Mouse (Mus musculus): Measurements from ENCODE around the gene Bpifb9b.
"Not testable (repeated sequence)": the region's sequence is repeated elsewhere in the genome, so short reads cannot be mapped to it uniquely, and the experiment has no call there.

Gene Bpifb9b

DNA sequence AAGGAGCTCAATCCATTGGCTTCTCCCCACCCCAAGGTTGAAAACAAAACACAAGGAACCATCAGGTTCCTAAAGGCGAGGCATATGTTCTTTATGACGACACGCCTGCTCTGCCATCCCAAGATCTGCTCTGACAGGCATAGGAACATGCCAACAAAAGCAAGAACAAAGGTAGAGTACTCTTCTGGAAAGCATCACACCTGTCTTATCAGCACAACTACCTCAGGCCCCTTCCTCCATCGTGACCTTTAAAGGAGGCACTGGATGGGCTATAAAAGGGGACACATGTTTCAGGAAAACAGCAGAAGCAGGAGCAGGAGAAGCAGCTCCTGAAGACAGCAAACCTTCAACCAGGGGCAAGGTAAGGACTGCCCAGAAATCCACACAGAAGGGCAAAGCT, at the start of gene Bpifb9b:
TSS of gene Bpifb9b (plus strand) at position 301 of the 400 bp plus-strand sequence.
- in situ Hi-C loops (cut with MboI, MseI): loop anchor here (5.0 kb wide), 1 partner anchor 50 kb away; the partner anchor contains the start of gene Bpifb9a

DNA sequence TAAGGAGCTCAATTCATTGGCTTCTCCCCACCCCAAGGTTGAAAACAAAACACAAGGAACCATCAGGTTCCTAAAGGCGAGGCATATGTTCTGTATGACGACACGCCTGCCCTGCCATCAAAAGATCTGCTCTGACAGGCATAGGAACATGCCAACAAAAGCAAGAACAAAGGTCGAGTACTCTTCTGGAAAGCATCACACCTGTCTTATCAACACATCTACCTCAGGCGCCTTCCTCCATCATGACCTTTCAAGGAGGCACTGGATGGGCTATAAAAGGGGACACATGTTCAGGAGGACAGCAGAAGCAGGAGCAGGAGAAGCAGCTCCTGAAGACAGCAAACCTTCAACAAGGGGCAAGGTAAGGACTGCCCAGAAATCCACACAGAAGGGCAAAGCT, 49.5 kb upstream of the Bpifb9b start, which contains the start of gene Bpifb9a:
TSS of gene Bpifb9a (plus strand) at position 301 of the 400 bp plus-strand sequence.
- in situ Hi-C loops (cut with MboI, MseI): loop anchor here (5.0 kb wide), 1 partner anchor 50 kb away; the partner anchor contains the start of gene Bpifb9b

GRCm38 (mm10) chr2:154264397-154264796, 42.6 kb upstream of the Bpifb9b start:
- in situ Hi-C loops (cut with MboI, MseI): not testable (repeated sequence)

GRCm38 (mm10) chr2:154291866-154292265, 15.2 kb upstream of the Bpifb9b start:
- in situ Hi-C loops (cut with MboI, MseI): loop anchor here (5.0 kb wide), 1 partner anchor 70 kb away; the partner anchor contains the start of gene Bpifb5

- in situ Hi-C loops (cut with MboI, MseI): loop anchor here (5.0 kb wide), 1 partner anchor 71 kb away; the partner anchor contains the start of gene Bpifb5
These were observed 14.2 kb upstream of the Bpifb9b start for GRCm38 (mm10) chr2:154292833-154293232.

- in situ Hi-C loops (cut with MboI, MseI): loop anchor here (5.0 kb wide), 1 partner anchor 72 kb away; the partner anchor contains the start of gene Bpifb5
These were observed 12.3 kb upstream of the Bpifb9b start for GRCm38 (mm10) chr2:154294746-154295145.

- in situ Hi-C loops (cut with MboI, MseI): no loop called here
These were observed 6.5 kb upstream of the Bpifb9b start for GRCm38 (mm10) chr2:154300496-154300895.

DNA sequence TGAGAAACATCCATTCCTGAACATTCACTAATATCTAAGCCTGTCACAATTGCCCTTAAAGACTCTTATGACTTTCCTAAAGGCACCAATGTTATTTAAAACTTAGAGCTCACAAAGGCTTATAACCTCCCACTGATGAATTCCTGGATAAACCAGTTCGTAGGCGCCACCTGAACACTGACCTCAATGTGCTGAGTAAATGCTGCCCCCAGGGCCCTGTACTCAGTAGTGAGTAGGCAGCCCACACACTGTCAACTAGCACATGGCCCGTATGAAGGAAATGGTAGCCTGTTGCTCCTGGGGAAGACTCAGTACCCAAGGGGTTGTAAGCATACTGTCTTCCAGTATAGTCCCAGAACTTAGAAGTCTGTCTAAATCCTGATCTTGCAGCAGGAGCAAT, 5.3 kb upstream of the Bpifb9b start:
- in situ Hi-C loops (cut with MboI, MseI): no loop called here

DNA sequence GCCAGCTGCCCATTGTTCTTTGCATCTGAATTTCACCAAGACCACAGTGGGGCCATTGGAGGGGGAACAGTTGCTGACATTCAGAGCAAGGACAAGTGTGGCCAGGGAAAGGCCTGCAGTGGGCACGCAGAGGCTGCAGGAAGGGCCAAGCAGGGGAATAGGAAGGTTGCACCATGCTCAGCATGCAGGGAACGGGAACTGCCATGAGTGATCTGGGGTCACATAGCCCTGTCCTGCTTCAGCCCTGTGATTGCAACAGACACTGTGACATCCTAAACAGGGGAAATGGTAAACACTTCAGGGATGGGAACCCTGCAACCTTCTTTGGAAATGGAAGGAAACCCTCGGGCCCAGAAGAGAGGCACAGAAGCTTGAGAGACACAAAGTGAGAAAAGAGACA, 2.4 kb upstream of the Bpifb9b start:
- in situ Hi-C loops (cut with MboI, MseI): loop anchor here (5.0 kb wide), 1 partner anchor 47 kb away; the partner anchor contains the start of gene Bpifb9a

- in situ Hi-C loops (cut with MboI, MseI): not testable (repeated sequence)
These were observed 6.7 kb downstream of the Bpifb9b start for GRCm38 (mm10) chr2:154313771-154314170.

- in situ Hi-C loops (cut with MboI, MseI): no loop called here
These were observed 19.8 kb downstream of the Bpifb9b start for GRCm38 (mm10) chr2:154326852-154327251.

DNA sequence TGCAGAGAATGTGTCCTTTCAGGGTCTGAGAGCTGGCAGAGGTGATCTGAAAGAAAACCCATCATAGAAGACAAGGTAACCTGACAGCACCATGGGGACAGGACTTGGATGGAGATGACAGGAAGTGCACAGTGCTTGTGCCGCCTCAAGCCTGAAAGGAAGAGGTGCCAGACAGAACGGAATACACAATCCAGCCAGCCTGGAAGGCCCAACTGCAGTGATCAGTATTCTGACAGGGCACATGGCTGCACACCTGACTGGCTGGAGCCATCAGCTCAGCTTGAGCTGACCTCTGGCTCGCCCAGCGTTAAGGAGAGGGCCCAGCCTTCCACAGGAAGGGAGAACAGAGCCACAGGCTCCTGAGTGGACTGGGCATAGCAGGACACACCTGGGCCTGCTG, 28.5 kb downstream of the Bpifb9b start:
- in situ Hi-C loops (cut with MboI, MseI): no loop called here

DNA sequence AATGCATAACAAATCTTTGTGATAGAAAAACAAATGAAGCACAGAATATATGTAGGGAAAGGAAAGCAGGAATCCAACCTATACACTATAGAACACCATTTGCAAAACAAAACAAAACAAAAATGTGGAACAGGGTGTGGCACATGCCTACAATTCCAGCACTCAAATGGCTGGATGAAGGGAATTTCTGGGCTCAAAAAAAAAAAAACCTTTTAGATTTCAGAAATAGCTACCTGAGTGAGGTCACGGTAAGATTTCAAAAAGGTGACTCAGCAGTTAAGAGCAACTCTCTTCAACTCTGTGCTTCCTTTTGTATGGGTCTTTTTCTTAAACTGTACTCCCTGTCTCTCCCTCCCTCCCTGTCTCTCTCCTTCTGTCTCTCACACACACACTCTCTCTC, 31.1 kb downstream of the Bpifb9b start:
- in situ Hi-C loops (cut with MboI, MseI): no loop called here

- in situ Hi-C loops (cut with MboI, MseI): no loop called here
These were observed 32.3 kb downstream of the Bpifb9b start for GRCm38 (mm10) chr2:154339356-154339755.

DNA sequence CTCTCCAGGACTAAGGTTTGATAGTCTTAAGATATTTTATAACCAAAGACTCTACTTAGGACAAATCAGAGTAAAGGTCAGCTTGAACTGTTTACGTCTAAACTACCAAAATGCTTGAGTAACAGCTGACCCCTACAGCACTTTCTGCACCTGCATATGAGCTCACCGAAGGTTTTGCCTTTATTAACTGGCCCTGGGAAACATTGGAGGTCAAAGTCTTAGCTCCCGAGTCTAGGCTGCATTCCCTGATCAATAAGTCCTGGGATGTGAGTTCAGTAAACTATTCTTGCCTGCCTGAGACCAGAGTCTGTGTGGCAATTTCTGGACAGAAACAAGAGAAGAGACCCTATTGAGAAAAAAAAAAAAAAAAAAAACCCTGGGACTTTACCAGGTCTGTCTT, 41.1 kb downstream of the Bpifb9b start:
- in situ Hi-C loops (cut with MboI, MseI): no loop called here

GRCm38 (mm10) chr2:154354000-154354425, 47.0 kb downstream of the Bpifb9b start:
- in situ Hi-C loops (cut with MboI, MseI): not testable (repeated sequence)

GRCm38 (mm10) chr2:154367510-154367909, 60.5 kb downstream of the Bpifb9b start:
- in situ Hi-C loops (cut with MboI, MseI): loop anchor here (10.0 kb wide), 1 partner anchor 747 kb away; no protein-coding TSS in a partner anchor
